In genomic region chr6:86670873-86671272, GRCm38 (mm10) we compare ENCODE assay signal across 9 mouse cellular contexts. TPM values are rescaled to one million over a fixed set of nuclear protein-coding genes. Genes with fewer than 3 reads are reported as not detected.
DNase-seq lines count a peak whose midpoint lies in the region; ATAC-seq and TF ChIP-seq lines count a peak whose summit lies in the region.
"Had no signal": no experiment of that assay in that cellular context is flagged by ENCODE, and none has a peak within 500 bp of the region (broad histone marks: within the 10 kb centered on the region; RNA-seq: fewer than 3 reads in every experiment).

No protein-coding gene starts in this region.

- no peak for ATAC-seq in embryonic facial prominence, embryonic 14.5 days (ENCODE audit: low read depth)
- peak; percentile 12 for ATAC-seq in inflammation-experienced regulatory T-cells, adult 6 months
- no peak for ATAC-seq in liver, embryonic 14.5 days (ENCODE audit: insufficient read depth)
- ATAC-seq in neural tube, embryonic 11.5 days (ENCODE audit: insufficient read depth, low FRiP score, low TSS enrichment), result no peak

- H3K4me2 ChIP-seq in embryonic facial prominence, embryonic 14.5 days (ENCODE audit: low read depth, low read length), result no peak overlapping the region
- no peak overlapping the region for H3K4me2 ChIP-seq in liver, embryonic 14.5 days (ENCODE audit: low read depth)
- no peak overlapping the region for H3K4me2 ChIP-seq in neural tube, embryonic 11.5 days (ENCODE audit: low read depth)

- no peak for TF ChIP-seq POLR2A in bone marrow, adult 2 months (IDR thresholded peaks at IDR 0.05; ENCODE audit: borderline replicate concordance, control insufficient read depth, low read depth, low read length)

- WGBS in bone marrow, adult 2 months, result 16% methylated on average over 2 of the region's 2 CpGs
- WGBS in embryonic facial prominence, embryonic 14.5 days, result 11% methylated on average over 2 of the region's 2 CpGs
- 3% methylated on average over 2 of the region's 2 CpGs for WGBS in liver, embryonic 14.5 days (ENCODE audit: insufficient replicate concordance)
- WGBS in neural tube, embryonic 11.5 days, result 18% methylated on average over 2 of the region's 2 CpGs

- H3K9me3 ChIP-seq in embryonic facial prominence, embryonic 14.5 days (ENCODE audit: control insufficient read depth, low read length), result no peaks in the 10 kb centered on the region
- H3K9me3 ChIP-seq in liver, embryonic 14.5 days (ENCODE audit: control insufficient read depth, low read length), result no peaks in the 10 kb centered on the region
- no peaks in the 10 kb centered on the region for H3K9me3 ChIP-seq in neural tube, embryonic 11.5 days (ENCODE audit: control insufficient read depth, low read length)

- peaks cover 50% of the 10 kb centered on the region for H3K36me3 ChIP-seq in embryonic facial prominence, embryonic 14.5 days (ENCODE audit: control insufficient read depth, insufficient read depth, low read length)
- H3K36me3 ChIP-seq in liver, embryonic 14.5 days (replicated peaks; ENCODE audit: control insufficient read depth, insufficient read depth, low read depth), result peaks cover 27% of the 10 kb centered on the region
- H3K36me3 ChIP-seq in neural tube, embryonic 11.5 days (ENCODE audit: control insufficient read depth, insufficient read depth, low read length), result peaks cover 8% of the 10 kb centered on the region; the same call in 1 of the 2 replicates

- H3K27me3 ChIP-seq in embryonic facial prominence, embryonic 14.5 days (replicated peaks; ENCODE audit: control insufficient read depth, insufficient read depth, low read length), result no peaks in the 10 kb centered on the region
- H3K27me3 ChIP-seq in liver, embryonic 14.5 days (ENCODE audit: control insufficient read depth, insufficient read depth, low read length), result no peaks in the 10 kb centered on the region
- H3K27me3 ChIP-seq in neural tube, embryonic 11.5 days (ENCODE audit: control insufficient read depth, insufficient read depth, low read length), result no peaks in the 10 kb centered on the region

- peak; percentile 43; the same call in 1 of the 2 replicates for TF ChIP-seq EP300 in liver, embryonic 14.5 days (IDR thresholded peaks at IDR 0.05; ENCODE audit: low read depth)

- no peak overlapping the region for H3K4me3 ChIP-seq in bone marrow, adult 2 months (replicated peaks; ENCODE audit: control insufficient read depth, low read depth, low read length)
- no peak overlapping the region for H3K4me3 ChIP-seq in embryonic facial prominence, embryonic 14.5 days (ENCODE audit: low read depth, low read length)
- H3K4me3 ChIP-seq in liver, embryonic 14.5 days (ENCODE audit: insufficient read depth in 1 of 2, low read depth in 2 of 2, low read length in 2 of 2), result no peak overlapping the region
- no peak overlapping the region for H3K4me3 ChIP-seq in neural tube, embryonic 11.5 days (ENCODE audit: low read depth, low read length)

- no peaks in the 10 kb centered on the region for H3K4me1 ChIP-seq in bone marrow, adult 2 months (ENCODE audit: control insufficient read depth, insufficient read depth, low read length)
- peaks cover 12% of the 10 kb centered on the region; the same call in 1 of the 2 replicates for H3K4me1 ChIP-seq in embryonic facial prominence, embryonic 14.5 days (ENCODE audit: control insufficient read depth, insufficient read depth, low read length)
- H3K4me1 ChIP-seq in liver, embryonic 14.5 days (replicated peaks; ENCODE audit: control insufficient read depth in 2 of 2, insufficient read depth in 2 of 2, low read length in 1 of 2), result peaks cover 23 to 24% of the 10 kb centered on the region in 2 experiments
- peaks cover 11% of the 10 kb centered on the region for H3K4me1 ChIP-seq in neural tube, embryonic 11.5 days (ENCODE audit: control insufficient read depth, insufficient read depth, low read length)

- TF ChIP-seq CTCF in bone marrow, adult 2 months (IDR thresholded peaks at IDR 0.05; ENCODE audit: control insufficient read depth, insufficient read depth, low read length), result peak; percentile 57
- peak; percentile 95 for TF ChIP-seq CTCF in liver, embryonic 14.5 days (IDR thresholded peaks at IDR 0.05; ENCODE audit: low read depth)

- DNase-seq in urinary bladder, postnatal 25 days (ENCODE audit: low spot score), result peak; percentile 31
- no peak for DNase-seq in urinary bladder, postnatal 4 days (ENCODE audit: low spot score in 2 of 2)
- DNase-seq in embryonic facial prominence, embryonic 14.5 days (ENCODE audit: low spot score), result peak; percentile 92
- DNase-seq in liver, embryonic 14.5 days (ENCODE audit: low read depth in 3 of 3, low spot score in 3 of 3), result peak; percentile 73 to 76 (median 75)
- peak; percentile 46 for DNase-seq in neural tube, embryonic 11.5 days (ENCODE audit: low spot score)
- DNase-seq in yolk sac, embryonic 10.5 days (ENCODE audit: low spot score), result peak; percentile 52

- no peak overlapping the region for H3K9ac ChIP-seq in embryonic facial prominence, embryonic 14.5 days (ENCODE audit: low read depth, low read length)
- no peak overlapping the region for H3K9ac ChIP-seq in liver, embryonic 14.5 days (replicated peaks)
- H3K9ac ChIP-seq in neural tube, embryonic 11.5 days (ENCODE audit: low read length), result no peak overlapping the region

- no peak overlapping the region for H3K27ac ChIP-seq in bone marrow, adult 2 months (ENCODE audit: control insufficient read depth, insufficient read depth, low read depth, low read length, poor library complexity)
- 0 out of 2 replicates have a peak overlapping the region, but pooled peaks have one; percentile 18 for H3K27ac ChIP-seq in embryonic facial prominence, embryonic 14.5 days (replicated peaks; ENCODE audit: low read depth, low read length)
- H3K27ac ChIP-seq in liver, embryonic 14.5 days, result no peak overlapping the region
- no peak overlapping the region for H3K27ac ChIP-seq in neural tube, embryonic 11.5 days (ENCODE audit: low read depth, low read length)

RNA-seq across cellular contexts. Expression of gene Mxd1, which starts 1.9 kb away (rescaled TPM):
- polyA plus RNA-seq in bone marrow, adult 2 months (2011; ENCODE audit: insufficient read depth, insufficient read length, low replicate concordance, missing spikeins), result 49.6 and 56.2 TPM in 2 replicates
- 10.3 and 11.8 TPM in 2 replicates for polyA plus RNA-seq in embryonic facial prominence, embryonic 14.5 days (2014; fragmentation: Nextera tagmentation; extraction: Ambion mirVana)
- 10 to 100 TPM; 13.1 to 22.6 (median 13.8) TPM for polyA plus RNA-seq in inflammation-experienced regulatory T-cells, adult 6 months (2017; shearing (Covaris generic))
- 17.8 and 18.7 TPM in 2 replicates for polyA plus RNA-seq in liver, embryonic 14.5 days (2012; rRNA removed)
- polyA plus RNA-seq in liver, embryonic 14.5 days (2014; fragmentation: Nextera tagmentation; extraction: Ambion mirVana), result 30.3 and 32.5 TPM in 2 replicates
- polyA plus RNA-seq in neural tube, embryonic 11.5 days (2014; fragmentation: Nextera tagmentation; extraction: Ambion mirVana), result 21.2 and 24.8 TPM in 2 replicates

RNA-seq across cellular contexts. Expression of gene Snrnp27, which starts 13.4 kb away (rescaled TPM):
- polyA plus RNA-seq in bone marrow, adult 2 months (2011; ENCODE audit: insufficient read depth, insufficient read length, low replicate concordance, missing spikeins), result 47.5 and 47.8 TPM in 2 replicates
- 107 TPM in 2 replicates for polyA plus RNA-seq in embryonic facial prominence, embryonic 14.5 days (2014; fragmentation: Nextera tagmentation; extraction: Ambion mirVana)
- 100 to 1,000 TPM; 110 to 152 (median 125) TPM for polyA plus RNA-seq in inflammation-experienced regulatory T-cells, adult 6 months (2017; shearing (Covaris generic))
- polyA plus RNA-seq in liver, embryonic 14.5 days (2012; rRNA removed), result 13.6 and 27.2 TPM in 2 replicates
- polyA plus RNA-seq in liver, embryonic 14.5 days (2014; fragmentation: Nextera tagmentation; extraction: Ambion mirVana), result 54.5 and 58.2 TPM in 2 replicates
- 115 and 130 TPM in 2 replicates for polyA plus RNA-seq in neural tube, embryonic 11.5 days (2014; fragmentation: Nextera tagmentation; extraction: Ambion mirVana)

RNA-seq across cellular contexts. Expression of gene Asprv1, which starts 42.9 kb away (rescaled TPM):
- polyA plus RNA-seq in bone marrow, adult 2 months (2011; ENCODE audit: insufficient read depth, insufficient read length, low replicate concordance, missing spikeins), result 7.6 and 19.6 TPM in 2 replicates
- 37.1 and 74.1 TPM in 2 replicates for polyA plus RNA-seq in embryonic facial prominence, embryonic 14.5 days (2014; fragmentation: Nextera tagmentation; extraction: Ambion mirVana)
- polyA plus RNA-seq in inflammation-experienced regulatory T-cells, adult 6 months (2017; shearing (Covaris generic)), result under 1 TPM; 0.21 to 0.39 (median 0.38) TPM
- 0.26 and 0.33 TPM in 2 replicates for polyA plus RNA-seq in liver, embryonic 14.5 days (2012; rRNA removed)
- 0.23 and 0.28 TPM in 2 replicates for polyA plus RNA-seq in liver, embryonic 14.5 days (2014; fragmentation: Nextera tagmentation; extraction: Ambion mirVana)
- polyA plus RNA-seq in neural tube, embryonic 11.5 days (2014; fragmentation: Nextera tagmentation; extraction: Ambion mirVana), result 0.35 and 0.64 TPM in 2 replicates
- polyA plus RNA-seq: heart, embryonic 14.5 days had no signal

Comparison
In these comparisons a context has a peak if more than half of its experiments do, and no peak if none do; other contexts are left out.
1. DNase-seq: peak in urinary bladder, postnatal 25 days (single experiment), embryonic facial prominence, embryonic 14.5 days (single experiment), liver, embryonic 14.5 days (3 of 3), neural tube, embryonic 11.5 days (single experiment) and yolk sac, embryonic 10.5 days (single experiment); none in urinary bladder, postnatal 4 days (0 of 2).